Mouse (Mus musculus): ENCODE data around the gene Kctd12b. TPM values are rescaled to one million over a fixed set of nuclear protein-coding genes. Genes with fewer than 3 reads are reported as not detected.
"Not testable (repeated sequence)": the region's sequence is repeated elsewhere in the genome, so short reads cannot be mapped to it uniquely, and the experiment has no call there.

Gene Kctd12b
- polyA plus RNA-seq, 1 experiment from 2014 or later: 2.6 TPM

- no peaks in the 10 kb centered on the region for H3K36me3 ChIP-seq (ENCODE audit: control insufficient read depth, insufficient read depth, low read length)
- ATAC-seq (replicated peaks; ENCODE audit: low FRiP score) (no peak), DNase-seq (ENCODE audit: low spot score) (no peak)
- H3K4me3 ChIP-seq (ENCODE audit: low read depth, low read length): no peak overlapping the region
- H3K4me1 ChIP-seq (replicated peaks; ENCODE audit: control insufficient read depth, insufficient read depth, low read length): no peaks in the 10 kb centered on the region
- no peak overlapping the region for H3K9ac ChIP-seq (ENCODE audit: low read length)
- H3K4me2 ChIP-seq (ENCODE audit: low read depth, low read length, severe bottlenecking): no peak overlapping the region
- WGBS: 82% methylated on average over 3 of the region's 3 CpGs
- H3K27me3 ChIP-seq (ENCODE audit: control insufficient read depth, insufficient read depth, low read length): no peaks in the 10 kb centered on the region
- no peak overlapping the region for H3K27ac ChIP-seq (ENCODE audit: low read depth, low read length)
- H3K9me3 ChIP-seq (ENCODE audit: control insufficient read depth, low read length): no peaks in the 10 kb centered on the region
These were observed 4.3 kb upstream of the Kctd12b start for GRCm38 (mm10) chrX:153700463-153700862.

- H3K27ac ChIP-seq (ENCODE audit: low read depth, low read length); H3K36me3 ChIP-seq (ENCODE audit: control insufficient read depth, insufficient read depth, low read length); H3K9ac ChIP-seq (ENCODE audit: low read length); H3K9me3 ChIP-seq (ENCODE audit: control insufficient read depth, low read length); H3K4me1 ChIP-seq (replicated peaks; ENCODE audit: control insufficient read depth, insufficient read depth, low read length); H3K27me3 ChIP-seq (ENCODE audit: control insufficient read depth, insufficient read depth, low read length); DNase-seq (ENCODE audit: low spot score); H3K4me2 ChIP-seq (ENCODE audit: low read depth, low read length, severe bottlenecking); H3K4me3 ChIP-seq (ENCODE audit: low read depth, low read length); ATAC-seq (replicated peaks; ENCODE audit: low FRiP score): not testable (repeated sequence)
- WGBS: 20% methylated on average over 2 of the region's 2 CpGs
These were observed 28.0 kb downstream of the Kctd12b start for GRCm38 (mm10) chrX:153668233-153668632.

- Histone ChIP-seq H3K4me3 (ENCODE audit: low read depth, low read length) (no peak overlapping the region), H3K36me3 (ENCODE audit: control insufficient read depth, insufficient read depth, low read length) (no peaks in the 10 kb centered on the region), H3K4me2 (ENCODE audit: low read depth, low read length, severe bottlenecking) (no peak overlapping the region), H3K4me1 (replicated peaks; ENCODE audit: control insufficient read depth, insufficient read depth, low read length) (no peaks in the 10 kb centered on the region), H3K9ac (ENCODE audit: low read length) (no peak overlapping the region), H3K27me3 (ENCODE audit: control insufficient read depth, insufficient read depth, low read length) (no peaks in the 10 kb centered on the region), H3K27ac (ENCODE audit: low read depth, low read length) (no peak overlapping the region), H3K9me3 (ENCODE audit: control insufficient read depth, low read length) (no peaks in the 10 kb centered on the region)
- DNase-seq (ENCODE audit: low spot score) (no peak), ATAC-seq (replicated peaks; ENCODE audit: low FRiP score) (no peak)
- WGBS: 90% methylated on average over 3 of the region's 3 CpGs
These were observed 31.3 kb downstream of the Kctd12b start for GRCm38 (mm10) chrX:153664903-153665302.

GRCm38 (mm10) chrX:153656949-153657348, 39.2 kb downstream of the Kctd12b start:
- H3K36me3 ChIP-seq (ENCODE audit: control insufficient read depth, insufficient read depth, low read length): no peaks in the 10 kb centered on the region
- no peak for ATAC-seq (replicated peaks; ENCODE audit: low FRiP score)
- no peak for DNase-seq (ENCODE audit: low spot score)
- H3K4me3 ChIP-seq (ENCODE audit: low read depth, low read length): no peak overlapping the region
- H3K4me2 ChIP-seq (ENCODE audit: low read depth, low read length, severe bottlenecking): no peak overlapping the region
- H3K9ac ChIP-seq (ENCODE audit: low read length): no peak overlapping the region
- H3K4me1 ChIP-seq (replicated peaks; ENCODE audit: control insufficient read depth, insufficient read depth, low read length): no peaks in the 10 kb centered on the region
- no peak overlapping the region for H3K27ac ChIP-seq (ENCODE audit: low read depth, low read length)
- no peaks in the 10 kb centered on the region for H3K27me3 ChIP-seq (ENCODE audit: control insufficient read depth, insufficient read depth, low read length)
- 78% methylated on average over 3 of the region's 3 CpGs for WGBS
- H3K9me3 ChIP-seq (ENCODE audit: control insufficient read depth, low read length): no peaks in the 10 kb centered on the region

DNA sequence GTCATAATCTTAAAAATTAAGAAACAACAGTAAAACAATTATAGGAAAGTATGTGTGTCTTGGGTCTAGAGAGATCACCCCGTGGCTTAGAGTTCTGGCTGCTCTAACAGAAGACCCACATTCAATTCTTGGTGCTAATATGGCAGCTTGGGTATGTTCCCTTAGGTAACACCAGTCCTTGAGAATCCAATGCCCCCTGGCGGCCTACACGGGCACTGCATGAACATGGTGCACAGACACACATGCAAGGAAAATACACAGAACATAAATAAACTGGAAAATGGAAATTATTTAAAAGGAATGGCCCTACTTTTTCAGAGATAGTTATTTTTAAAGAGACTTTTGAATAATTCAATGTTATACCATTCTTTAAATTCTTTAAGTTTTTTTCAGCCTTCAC, 55.6 kb downstream of the Kctd12b start:
- no peak overlapping the region for H3K4me2 ChIP-seq (ENCODE audit: low read depth, low read length, severe bottlenecking)
- no peaks in the 10 kb centered on the region for H3K4me1 ChIP-seq (replicated peaks; ENCODE audit: control insufficient read depth, insufficient read depth, low read length)
- ATAC-seq (replicated peaks; ENCODE audit: low FRiP score) (no peak), DNase-seq (ENCODE audit: low spot score) (no peak)
- H3K27me3 ChIP-seq (ENCODE audit: control insufficient read depth, insufficient read depth, low read length): no peaks in the 10 kb centered on the region
- no peaks in the 10 kb centered on the region for H3K9me3 ChIP-seq (ENCODE audit: control insufficient read depth, low read length)
- WGBS: 74% methylated on average over 3 of the region's 3 CpGs
- H3K27ac ChIP-seq (ENCODE audit: low read depth, low read length): no peak overlapping the region
- H3K4me3 ChIP-seq (ENCODE audit: low read depth, low read length): no peak overlapping the region
- H3K36me3 ChIP-seq (ENCODE audit: control insufficient read depth, insufficient read depth, low read length): no peaks in the 10 kb centered on the region
- no peak overlapping the region for H3K9ac ChIP-seq (ENCODE audit: low read length)

GRCm38 (mm10) chrX:153636247-153636646, 59.9 kb downstream of the Kctd12b start:
- Histone ChIP-seq H3K9me3 (ENCODE audit: control insufficient read depth, low read length) (no peaks in the 10 kb centered on the region), H3K4me1 (replicated peaks; ENCODE audit: control insufficient read depth, insufficient read depth, low read length) (no peaks in the 10 kb centered on the region), H3K9ac (ENCODE audit: low read length) (no peak overlapping the region), H3K4me2 (ENCODE audit: low read depth, low read length, severe bottlenecking) (no peak overlapping the region), H3K27me3 (ENCODE audit: control insufficient read depth, insufficient read depth, low read length) (no peaks in the 10 kb centered on the region), H3K27ac (ENCODE audit: low read depth, low read length) (no peak overlapping the region), H3K36me3 (ENCODE audit: control insufficient read depth, insufficient read depth, low read length) (no peaks in the 10 kb centered on the region), H3K4me3 (ENCODE audit: low read depth, low read length) (no peak overlapping the region)
- DNase-seq (ENCODE audit: low spot score) (no peak), ATAC-seq (replicated peaks; ENCODE audit: low FRiP score) (no peak)
- WGBS: 5% methylated on average over 1 of the region's 1 CpGs

Other genes starting within 250 kb of the Kctd12b start
- 62.8 and 65.4 TPM in 2 replicates for gene Ubqln2, start 198.2 kb downstream of the Kctd12b start, polyA plus RNA-seq (2014; fragmentation: Nextera tagmentation; extraction: Ambion mirVana)
- gene Cypt3, start 137.8 kb downstream of the Kctd12b start, polyA plus RNA-seq (2014; fragmentation: Nextera tagmentation; extraction: Ambion mirVana): not detected in 2 replicates
- 69.7 and 79.3 TPM in 2 replicates for gene Nbdy, start 27.2 kb upstream of the Kctd12b start, polyA plus RNA-seq (2014; fragmentation: Nextera tagmentation; extraction: Ambion mirVana)
- 17.4 and 19.3 TPM in 2 replicates for gene Spin2c, start 135.8 kb upstream of the Kctd12b start, polyA plus RNA-seq (2014; fragmentation: Nextera tagmentation; extraction: Ambion mirVana)

All from forebrain, embryonic 11.5 days (tissue).